Mouse (Mus musculus): ENCODE results near the gene Acsbg2.

- TF ChIP-seq POLR2A (IDR thresholded peaks at IDR 0.05; ENCODE audit: insufficient read depth, low read depth, low read length) = no peak
- no peak for TF ChIP-seq CTCF (IDR thresholded peaks at IDR 0.05; ENCODE audit: insufficient read depth, low read depth, low read length)
Observed at GRCm38 (mm10) chr17:56858922-56859321, 15.3 kb downstream of the Acsbg2 start.
